Mouse (Mus musculus): ENCODE results near the gene Pgf. TPM values are rescaled to one million over a fixed set of nuclear protein-coding genes. Genes with fewer than 3 reads are reported as not detected.

Gene Pgf
- total and polyA plus RNA-seq, 3 experiments, result 0.46 TPM; not detected in 2

- Histone ChIP-seq H3K9me3 (replicated peaks; ENCODE audit: insufficient read depth, low read length) (no peaks in the 10 kb centered on the region), H3K4me1 (ENCODE audit: control insufficient read depth in 1 of 2, insufficient read depth in 2 of 2, low read length in 2 of 2) (peaks cover 0 to under 1% of the 10 kb centered on the region in 2 experiments; a peak in 1 of 4 replicates), H3K4me3 (ENCODE audit: control insufficient read depth in 1 of 2, insufficient read depth in 1 of 2, low read depth in 2 of 2, low read length in 2 of 2) (no peak overlapping the region), H3K36me3 (ENCODE audit: control insufficient read depth in 1 of 2, insufficient read depth in 2 of 2, low read length in 2 of 2) (no peaks in the 10 kb centered on the region), H3K9ac (ENCODE audit: control insufficient read depth, low read depth, low read length, poor library complexity, severe bottlenecking) (no peak overlapping the region), H3K79me2 (ENCODE audit: control insufficient read depth, insufficient read depth, low read length, poor library complexity) (no peaks in the 10 kb centered on the region), H3K27ac (ENCODE audit: control insufficient read depth, low read depth, low read length) (no peak overlapping the region), H3K27me3 (ENCODE audit: control insufficient read depth in 1 of 2, insufficient read depth in 2 of 2, low read length in 2 of 2) (peaks cover 4% of the 10 kb centered on the region in 2 experiments; a peak in 3 of 4 replicates)
- no peak for DNase-seq (ENCODE audit: low read depth, low spot score)
- TF ChIP-seq ELF1 (IDR thresholded peaks at IDR 0.05; ENCODE audit: low read depth, low read length) (no peak), ETS1 (IDR thresholded peaks at IDR 0.05; ENCODE audit: low read depth, low read length) (no peak), TAL1 (IDR thresholded peaks at IDR 0.05; ENCODE audit: low read length) (no peak), RCOR1 (IDR thresholded peaks at IDR 0.05; ENCODE audit: low read depth, low read length) (no peak), TBP (IDR thresholded peaks at IDR 0.05; ENCODE audit: low read depth, low read length) (no peak), UBTF (IDR thresholded peaks at IDR 0.05; ENCODE audit: borderline replicate concordance, insufficient read depth, low read depth, low read length) (no peak), CHD2 (IDR thresholded peaks at IDR 0.05; ENCODE audit: low read length) (no peak), KAT2A (conservative IDR thresholded peaks at IDR 0.05; ENCODE audit: low read depth, low read length) (no peak), POLR2AphosphoS2 (IDR thresholded peaks at IDR 0.05; ENCODE audit: low read length) (no peak), TCF12 (IDR thresholded peaks at IDR 0.05; ENCODE audit: low read depth, low read length) (no peak), POLR2AphosphoS5 (IDR thresholded peaks at IDR 0.05; ENCODE audit: borderline replicate concordance, low read depth, low read length) (no peak), MXI1 (IDR thresholded peaks at IDR 0.05; ENCODE audit: low read depth, low read length) (no peak), USF2 (IDR thresholded peaks at IDR 0.05; ENCODE audit: borderline replicate concordance in 1 of 2, insufficient read depth in 1 of 2, low read depth in 1 of 2, low read length in 2 of 2) (no peak), GABPA (IDR thresholded peaks at IDR 0.05; ENCODE audit: low read depth, low read length) (no peak), GATA1 (IDR thresholded peaks at IDR 0.05; ENCODE audit: low read depth, low read length) (no peak), NELFE (IDR thresholded peaks at IDR 0.05; ENCODE audit: low read depth, low read length) (no peak), MYB (IDR thresholded peaks at IDR 0.05; ENCODE audit: low read depth, low read length) (no peak), NRF1 (IDR thresholded peaks at IDR 0.05; ENCODE audit: insufficient read depth, low read depth, low read length, poor library complexity, severe bottlenecking) (no peak)
Measured at GRCm38 (mm10) chr12:85200929-85201829, 23.6 kb upstream of the Pgf start.

GRCm38 (mm10) chr12:85199954-85200353 lies 22.4 kb upstream of the Pgf start:
- no peak overlapping the region for H3K9ac ChIP-seq (ENCODE audit: control insufficient read depth, low read depth, low read length, poor library complexity, severe bottlenecking)
- no peaks in the 10 kb centered on the region for H3K36me3 ChIP-seq (ENCODE audit: control insufficient read depth in 1 of 2, insufficient read depth in 2 of 2, low read length in 2 of 2)
- no peak for DNase-seq (ENCODE audit: low read depth, low spot score)
- H3K4me3 ChIP-seq (ENCODE audit: control insufficient read depth in 1 of 2, insufficient read depth in 1 of 2, low read depth in 2 of 2, low read length in 2 of 2), result no peak overlapping the region
- TF ChIP-seq MXI1 (IDR thresholded peaks at IDR 0.05; ENCODE audit: low read depth, low read length), result no peak
- peak; percentile 76; the same call in 1 of the 2 replicates for TF ChIP-seq POLR2AphosphoS5 (IDR thresholded peaks at IDR 0.05; ENCODE audit: borderline replicate concordance, low read depth, low read length)
- TF ChIP-seq ZNF384 (IDR thresholded peaks at IDR 0.05; ENCODE audit: low read depth, low read length), result no peak
- H3K27me3 ChIP-seq (ENCODE audit: control insufficient read depth in 1 of 2, insufficient read depth in 2 of 2, low read length in 2 of 2), result peaks cover 4% of the 10 kb centered on the region in 2 experiments; a peak in 3 of 4 replicates
- H3K79me2 ChIP-seq (ENCODE audit: control insufficient read depth, insufficient read depth, low read length, poor library complexity), result no peaks in the 10 kb centered on the region
- H3K9me3 ChIP-seq (replicated peaks; ENCODE audit: insufficient read depth, low read length), result no peaks in the 10 kb centered on the region
- H3K27ac ChIP-seq (ENCODE audit: control insufficient read depth, low read depth, low read length), result no peak overlapping the region
- H3K4me1 ChIP-seq (ENCODE audit: control insufficient read depth in 1 of 2, insufficient read depth in 2 of 2, low read length in 2 of 2), result no peaks in the 10 kb centered on the region
